Mouse (Mus musculus): Measurements from ENCODE around the gene Ndufa5.

The Ndufa5 gene

DNA sequence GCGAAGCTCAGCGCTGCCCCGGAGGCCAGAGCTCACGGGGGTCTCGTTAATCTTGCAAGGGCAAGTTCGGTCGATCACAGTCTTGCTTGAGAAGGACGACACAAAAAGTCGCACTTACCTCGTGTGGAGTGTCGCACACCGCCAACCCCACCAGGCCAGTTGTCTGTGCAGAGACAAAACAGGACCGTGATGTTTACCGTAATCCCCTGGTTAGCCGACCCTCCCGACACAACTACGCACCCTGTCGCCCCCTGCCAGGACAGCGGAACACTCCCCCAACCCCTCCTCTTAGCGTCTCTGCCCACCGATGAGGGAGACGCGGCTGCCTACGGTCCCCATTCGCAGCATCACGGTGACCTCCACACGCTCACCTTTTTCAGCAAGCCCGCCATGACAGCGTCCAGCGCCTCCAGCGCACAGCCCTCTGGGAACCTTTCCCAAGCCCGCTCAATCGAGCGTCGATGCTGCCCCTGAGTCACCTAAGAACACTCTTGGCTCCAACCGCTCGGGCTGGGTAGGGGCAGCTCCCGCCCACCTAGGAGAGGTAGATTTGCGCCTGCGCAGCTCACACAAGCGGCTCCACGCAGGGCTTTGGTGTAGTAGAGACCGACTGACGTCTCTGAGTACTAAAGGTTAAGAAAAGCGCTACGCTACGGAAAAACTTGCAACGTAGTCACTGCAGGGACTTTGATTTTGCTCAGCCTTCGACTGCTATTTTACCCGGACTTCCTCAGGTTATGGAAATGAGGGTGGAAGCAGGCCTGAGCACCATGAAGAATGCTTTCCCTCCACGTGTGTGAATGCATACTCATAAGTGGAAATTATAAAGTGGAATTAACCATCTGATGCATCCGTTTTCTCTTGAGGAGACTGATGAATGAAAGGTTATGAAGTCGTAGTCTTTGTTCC lies at the start of gene Ndufa5:
TSS of gene Ndufa5 (minus strand) at position 859 of the 909 bp plus-strand sequence.
- peak; percentile 98 for DNase-seq (ENCODE audit: low spot score)

GRCm38 (mm10) chr6:24573319-24573718 lies 45.5 kb upstream of the Ndufa5 start:
- no peak for DNase-seq (ENCODE audit: low spot score)

- no peak for DNase-seq (ENCODE audit: low spot score)
These were observed 44.6 kb upstream of the Ndufa5 start for GRCm38 (mm10) chr6:24572431-24572830.

- DNase-seq (ENCODE audit: low spot score): no peak
These were observed 43.3 kb upstream of the Ndufa5 start for GRCm38 (mm10) chr6:24571126-24571525.

GRCm38 (mm10) chr6:24570278-24570677 lies 42.5 kb upstream of the Ndufa5 start:
- DNase-seq (ENCODE audit: low spot score): no peak

- no peak for DNase-seq (ENCODE audit: low spot score)
These were observed 41.9 kb upstream of the Ndufa5 start for GRCm38 (mm10) chr6:24569711-24570110.

- DNase-seq (ENCODE audit: low spot score): no peak
These were observed 41.1 kb upstream of the Ndufa5 start for GRCm38 (mm10) chr6:24568963-24569362.

- no peak for DNase-seq (ENCODE audit: low spot score)
These were observed 37.1 kb upstream of the Ndufa5 start for GRCm38 (mm10) chr6:24564886-24565285.

DNA sequence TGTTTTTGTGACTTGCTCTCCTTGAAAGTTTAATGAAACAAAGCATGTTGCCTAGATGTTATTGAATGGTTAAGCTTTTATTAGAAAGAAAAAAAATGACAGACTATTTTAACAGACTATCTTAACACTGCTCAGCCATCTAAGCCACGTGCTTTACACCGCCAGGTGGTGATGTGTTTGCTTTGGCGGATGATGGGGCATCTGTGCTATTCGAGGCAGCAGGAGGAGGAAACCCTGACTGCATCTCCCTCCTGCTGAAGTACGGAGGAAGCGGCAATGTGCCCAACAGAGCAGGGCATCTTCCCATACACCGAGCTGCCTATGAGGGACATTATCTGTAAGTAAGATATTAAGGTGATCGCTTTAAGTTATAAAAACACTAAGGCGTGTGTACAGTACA lies 36.3 kb upstream of the Ndufa5 start:
- DNase-seq (ENCODE audit: low spot score): no peak

- DNase-seq (ENCODE audit: low spot score): peak; percentile 37
These were observed 27.7 kb upstream of the Ndufa5 start for GRCm38 (mm10) chr6:24555488-24555887.

GRCm38 (mm10) chr6:24554427-24555086 lies 26.7 kb upstream of the Ndufa5 start:
- DNase-seq (ENCODE audit: low spot score): no peak

DNA sequence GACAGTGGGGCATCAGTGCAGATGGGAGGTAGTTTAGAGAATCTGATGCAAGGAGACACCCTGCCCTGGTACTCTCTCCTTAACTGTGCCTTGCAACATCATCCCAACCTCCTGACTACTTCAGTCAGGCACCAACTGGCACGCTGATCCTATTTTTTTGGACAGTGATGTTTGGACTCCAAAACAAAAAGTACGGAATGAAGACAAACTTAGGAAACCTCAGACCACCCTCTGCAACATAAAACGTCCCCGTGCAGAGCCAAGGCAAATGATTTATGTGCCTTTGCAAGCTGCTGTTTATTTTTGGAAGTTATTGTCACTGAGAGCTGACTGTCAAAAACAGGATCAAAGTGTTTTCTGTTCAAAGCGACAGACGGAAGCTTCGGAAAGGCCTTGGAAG lies 24.2 kb upstream of the Ndufa5 start:
- DNase-seq (ENCODE audit: low spot score): no peak

DNA sequence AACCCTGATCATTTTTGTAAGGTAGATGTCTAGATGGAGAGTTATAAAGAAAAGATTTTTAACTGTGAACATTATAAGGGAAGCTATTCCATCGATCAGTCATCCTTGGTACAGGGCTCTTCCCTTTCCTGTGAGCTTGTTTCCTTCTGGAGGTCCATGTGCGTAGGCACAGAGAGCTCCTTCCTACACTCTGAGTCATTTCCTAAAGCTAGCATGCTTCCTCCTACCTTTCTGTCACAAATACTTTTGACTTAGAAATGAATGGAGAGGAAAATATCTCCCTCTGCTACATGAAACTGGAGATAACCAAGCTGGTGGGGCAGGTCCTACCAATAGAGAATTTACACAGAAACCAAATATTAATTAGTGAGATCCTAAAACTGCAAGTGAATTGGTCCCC lies 22.0 kb upstream of the Ndufa5 start:
- no peak for DNase-seq (ENCODE audit: low spot score)

- DNase-seq (ENCODE audit: low spot score): no peak
These were observed 19.1 kb upstream of the Ndufa5 start for GRCm38 (mm10) chr6:24546716-24547420.

GRCm38 (mm10) chr6:24543119-24543591 lies 15.3 kb upstream of the Ndufa5 start:
- DNase-seq (ENCODE audit: low spot score): no peak

GRCm38 (mm10) chr6:24542393-24542792 lies 14.6 kb upstream of the Ndufa5 start:
- no peak for DNase-seq (ENCODE audit: low spot score)

- DNase-seq (ENCODE audit: low spot score): no peak
These were observed 12.3 kb upstream of the Ndufa5 start for GRCm38 (mm10) chr6:24540106-24540505.

DNA sequence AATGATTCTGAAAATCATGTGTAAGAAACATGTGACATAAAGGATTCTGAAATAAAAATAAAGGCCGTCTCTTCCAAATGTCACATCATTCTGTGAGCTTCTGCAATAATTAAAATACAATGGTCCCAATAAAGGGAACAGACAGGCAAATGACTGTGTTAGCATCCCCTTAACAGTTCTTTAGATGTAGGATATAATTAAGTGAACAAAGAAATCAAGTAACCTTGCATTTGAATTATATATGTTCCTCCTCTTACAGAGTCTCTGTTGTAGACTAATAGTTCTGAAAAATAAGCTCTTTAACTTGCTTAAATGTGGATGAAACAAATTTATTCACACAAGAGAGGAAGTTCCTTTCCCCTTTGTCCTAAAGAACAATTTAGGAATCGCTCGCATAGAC lies 10.6 kb upstream of the Ndufa5 start:
- no peak for DNase-seq (ENCODE audit: low spot score)

DNA sequence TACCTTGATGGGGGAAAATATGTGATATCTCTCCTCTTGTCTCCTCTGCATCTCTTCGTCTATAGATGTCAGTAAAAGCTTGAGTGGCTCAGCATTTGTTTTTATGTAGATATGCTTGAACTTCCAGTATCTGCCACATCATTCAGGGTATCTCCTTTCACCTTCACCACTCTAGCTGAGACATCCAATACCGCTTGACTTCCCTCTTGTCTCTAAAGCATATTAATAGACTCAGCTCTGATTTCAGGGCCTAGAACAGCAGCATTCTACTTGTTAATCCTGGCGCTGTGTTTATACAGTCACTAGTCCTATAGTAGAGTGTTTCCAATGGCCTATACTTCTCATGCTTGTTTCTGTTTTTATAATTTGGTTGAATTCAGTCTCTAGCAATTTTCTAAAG lies 5.0 kb upstream of the Ndufa5 start:
- DNase-seq (ENCODE audit: low spot score): no peak

DNA sequence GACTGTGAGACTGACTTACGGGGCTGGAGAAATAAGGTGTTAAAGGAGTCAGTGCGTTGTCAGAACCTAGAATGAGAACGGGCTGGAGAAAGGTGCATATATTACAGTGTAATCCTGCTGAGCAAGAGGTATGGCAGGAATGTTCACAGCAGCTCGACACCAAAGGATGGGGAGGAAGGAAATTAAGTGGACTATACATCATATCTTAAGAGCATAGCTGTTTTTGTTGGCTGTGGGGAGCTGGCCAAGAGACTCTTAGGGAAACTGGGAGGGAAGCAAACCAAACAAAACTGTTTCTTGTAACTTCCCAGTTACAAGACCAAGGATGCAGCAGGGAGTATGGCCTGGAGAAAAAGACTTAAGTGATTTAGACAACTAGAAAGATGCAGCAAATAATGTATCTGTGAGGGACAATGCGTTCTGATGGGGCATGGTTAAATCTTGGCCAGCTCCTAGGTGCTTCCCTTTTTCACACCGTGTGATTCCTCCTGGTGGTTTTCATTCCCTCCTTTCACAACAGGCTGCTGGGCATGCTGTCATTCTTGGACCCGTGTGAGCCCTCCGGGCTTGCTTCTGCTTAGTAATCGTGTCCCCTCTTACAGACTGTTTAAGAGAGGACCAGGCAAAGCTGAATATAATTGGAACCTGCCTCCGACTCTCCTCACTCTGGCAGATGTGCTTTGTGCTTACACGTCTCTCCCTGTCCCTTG lies 3.1 kb upstream of the Ndufa5 start:
- no peak for DNase-seq (ENCODE audit: low spot score)

DNA sequence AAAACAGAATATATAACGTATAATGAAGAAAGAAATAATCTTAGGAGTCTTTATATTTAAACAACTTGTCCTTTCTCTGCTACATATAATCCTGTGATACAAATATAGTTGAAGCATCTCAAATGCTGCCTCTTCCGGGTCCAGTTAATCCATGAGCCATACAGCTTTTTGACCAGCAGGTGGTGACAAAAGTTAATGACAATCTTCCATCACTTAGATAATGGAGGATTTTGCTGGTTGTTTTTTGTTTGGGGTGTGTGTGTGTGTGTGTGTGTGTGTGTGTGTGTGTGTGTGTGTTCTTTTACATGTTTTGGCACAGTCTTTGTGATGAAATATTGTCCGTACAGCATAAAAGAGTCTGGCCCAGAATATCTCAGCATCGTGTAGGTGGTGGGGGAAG lies 2.4 kb upstream of the Ndufa5 start:
- peak; percentile 80 for DNase-seq (ENCODE audit: low spot score)

DNA sequence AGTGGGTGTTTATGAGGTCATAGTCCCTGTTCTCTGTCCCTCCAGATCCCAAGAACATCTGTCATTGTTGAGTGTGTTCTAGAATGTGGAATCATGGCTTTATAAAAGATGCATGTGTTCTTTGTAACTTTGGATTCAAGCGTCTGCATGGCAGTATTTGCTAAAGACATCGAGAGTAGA lies 141 bp upstream of the Ndufa5 start, which contains the start of gene Asb15:
TSS of gene Asb15 (plus strand) at position 81 of the 180 bp plus-strand sequence.
- DNase-seq (ENCODE audit: low spot score): no peak

Measured in embryo, embryonic 10.5 days (tissue).